Mouse (Mus musculus) megakaryocyte, embryonic 14.5 days (primary cell): ENCODE measurements around the gene Ush1g. TPM values are rescaled to one million over a fixed set of nuclear protein-coding genes. Genes with fewer than 3 reads are reported as not detected.

Experiments used
- H3K27me3 ChIP-seq: replicated peaks from 2 replicates; pipeline ENCODE3; 2012; ENCODE audit warnings: inconsistent platforms
- H3K36me3 ChIP-seq: replicated peaks from 2 replicates; pipeline ENCODE3; 2012; ENCODE audit warnings: low read length, inconsistent platforms, mixed read lengths
- H3K4me1 ChIP-seq: 2 replicates; pipeline ENCODE4 v1.6.1; 2012; ENCODE audit warnings: inconsistent platforms
- H3K4me3 ChIP-seq: replicated peaks from 2 replicates; pipeline ENCODE3; 2012; ENCODE audit warnings: moderate library complexity, mild to moderate bottlenecking, inconsistent platforms
- H3K9me3 ChIP-seq: 2 replicates; pipeline ENCODE4 v1.6.1; 2012; ENCODE audit warnings: inconsistent platforms
- FLI1 ChIP-seq: IDR thresholded peaks from 2 replicates; pipeline ENCODE4 v1.6.1; 2012; ENCODE audit warnings: low read length, inconsistent platforms, mixed read lengths
- GATA1 ChIP-seq: IDR thresholded peaks from 3 replicates; pipeline ENCODE4 v1.6.1; 2012; ENCODE audit warnings: mixed read lengths, low read length, inconsistent platforms, borderline replicate concordance
- polyA plus RNA-seq: library from polyadenylated mRNA; stranded (reverse); fragments of >175 nt; gene quantifications from 2 replicates; pipeline ENCODE4 v1.2.3, GENCODE M21; 2012; ENCODE audit warnings: low replicate concordance; ENCODE audit not compliant: insufficient read depth

The Ush1g gene
- polyA plus RNA-seq = not detected in 2 replicates

- Histone ChIP-seq H3K9me3 (peaks cover 6% of the 10 kb centered on the region; the same call in 1 of the 2 replicates), H3K4me1 (peaks cover 38% of the 10 kb centered on the region; the same call in 1 of the 2 replicates), H3K4me3 (no peak within 1 kb of the TSS), H3K27me3 (peaks cover 96% of the 10 kb centered on the region), H3K36me3 (no peaks in the 10 kb centered on the region)
- TF ChIP-seq GATA1 = no peak
- TF ChIP-seq FLI1 = no peak
Observed at GRCm38 (mm10) chr11:115321906-115322693, at the start of gene Ush1g. Gene Ush1g, minus strand, starts transcription at chr11:115322041.

GRCm38 (mm10) chr11:115371354-115371753 lies 49.5 kb upstream of the Ush1g start:
- H3K4me3 ChIP-seq = no peak overlapping the region
- H3K9me3 ChIP-seq = no peaks in the 10 kb centered on the region
- peaks cover 95% of the 10 kb centered on the region for H3K27me3 ChIP-seq
- H3K4me1 ChIP-seq = peaks cover 38% of the 10 kb centered on the region
- TF ChIP-seq FLI1 (no peak), GATA1 (no peak)
- no peaks in the 10 kb centered on the region for H3K36me3 ChIP-seq

GRCm38 (mm10) chr11:115370368-115370767 lies 48.5 kb upstream of the Ush1g start:
- Histone ChIP-seq H3K4me1 (peaks cover 44% of the 10 kb centered on the region), H3K9me3 (no peaks in the 10 kb centered on the region), H3K27me3 (peaks cover 95% of the 10 kb centered on the region), H3K36me3 (no peaks in the 10 kb centered on the region), H3K4me3 (no peak overlapping the region)
- TF ChIP-seq GATA1 (no peak), FLI1 (no peak)

GRCm38 (mm10) chr11:115367395-115367944 lies 45.6 kb upstream of the Ush1g start, which contains the start of gene Hid1:
Gene Hid1, minus strand, starts transcription at chr11:115367756.
- TF ChIP-seq GATA1 (no peak), FLI1 (no peak)
- Histone ChIP-seq H3K4me1 (peaks cover 30% of the 10 kb centered on the region), H3K36me3 (no peaks in the 10 kb centered on the region), H3K9me3 (no peaks in the 10 kb centered on the region), H3K4me3 (peak within 1 kb of the TSS; percentile 91), H3K27me3 (peaks cover 95% of the 10 kb centered on the region)

GRCm38 (mm10) chr11:115366706-115367394 lies 45.0 kb upstream of the Ush1g start:
- Histone ChIP-seq H3K4me1 (peaks cover 30% of the 10 kb centered on the region), H3K9me3 (no peaks in the 10 kb centered on the region), H3K27me3 (peaks cover 96% of the 10 kb centered on the region), H3K4me3 (peak overlapping the region; percentile 91), H3K36me3 (no peaks in the 10 kb centered on the region)
- TF ChIP-seq FLI1 (no peak), GATA1 (no peak)

- H3K4me3 ChIP-seq = peak overlapping the region; percentile 91
- no peaks in the 10 kb centered on the region for H3K9me3 ChIP-seq
- H3K27me3 ChIP-seq = peaks cover 96% of the 10 kb centered on the region
- no peak for TF ChIP-seq GATA1
- no peak for TF ChIP-seq FLI1
- H3K4me1 ChIP-seq = peaks cover 30% of the 10 kb centered on the region
- H3K36me3 ChIP-seq = no peaks in the 10 kb centered on the region
Observed at GRCm38 (mm10) chr11:115366039-115366705, 44.3 kb upstream of the Ush1g start.

DNA sequence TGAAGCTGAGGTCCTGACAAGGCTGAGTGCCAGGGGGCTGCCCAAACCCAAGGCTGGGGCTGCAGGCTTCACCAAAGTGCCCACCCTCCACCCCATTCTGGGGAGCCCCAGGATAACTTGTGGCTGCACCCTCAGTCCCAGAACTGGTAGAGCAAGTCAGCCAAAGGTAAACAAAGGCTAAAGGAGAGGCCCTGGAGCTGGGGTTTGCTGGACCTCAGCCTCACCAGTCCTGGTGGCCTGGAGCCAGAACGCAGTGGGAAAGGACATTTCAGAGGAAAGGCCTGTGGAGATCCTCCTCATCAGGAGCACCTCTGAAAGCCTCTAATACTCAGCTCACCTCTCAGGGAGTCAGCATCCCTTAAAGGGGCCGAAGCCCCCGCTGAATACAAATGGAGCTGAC lies 42.3 kb upstream of the Ush1g start:
- Histone ChIP-seq H3K4me1 (peaks cover 37% of the 10 kb centered on the region), H3K27me3 (peaks cover 94% of the 10 kb centered on the region), H3K4me3 (no peak overlapping the region)

GRCm38 (mm10) chr11:115359726-115360125 lies 37.9 kb upstream of the Ush1g start:
- H3K4me3 ChIP-seq = no peak overlapping the region
- TF ChIP-seq FLI1 (no peak), GATA1 (no peak)
- peaks cover 90% of the 10 kb centered on the region for H3K27me3 ChIP-seq
- no peaks in the 10 kb centered on the region for H3K9me3 ChIP-seq
- H3K4me1 ChIP-seq = peaks cover 24% of the 10 kb centered on the region
- no peaks in the 10 kb centered on the region for H3K36me3 ChIP-seq

More for the DNA sequence above, 42.3 kb upstream of the Ush1g start:
- TF ChIP-seq FLI1 (no peak), GATA1 (no peak)
- Histone ChIP-seq H3K9me3 (no peaks in the 10 kb centered on the region), H3K36me3 (no peaks in the 10 kb centered on the region)

- peaks cover 89% of the 10 kb centered on the region for H3K27me3 ChIP-seq
- no peaks in the 10 kb centered on the region for H3K9me3 ChIP-seq
Observed at GRCm38 (mm10) chr11:115359293-115359692, 37.5 kb upstream of the Ush1g start.

More at GRCm38 (mm10) chr11:115359293-115359692, 37.5 kb upstream of the Ush1g start:
- TF ChIP-seq GATA1 (no peak), FLI1 (no peak)
- Histone ChIP-seq H3K36me3 (no peaks in the 10 kb centered on the region), H3K4me1 (peaks cover 27% of the 10 kb centered on the region), H3K4me3 (no peak overlapping the region)
